Mouse (Mus musculus) embryonic facial prominence, embryonic 11.5 days (tissue): ENCODE results near the gene Plxna4. TPM values are rescaled to one million over a fixed set of nuclear protein-coding genes. Genes with fewer than 3 reads are reported as not detected.

Experiments used
- ATAC-seq: fragments of 200-750 bp; cut with Nextera tagmentation; replicated peaks from 2 replicates; pipeline ENCODE4 v1.8.0; 2017; ENCODE audit warnings: low read depth; ENCODE audit not compliant: insufficient number of reproducible peaks, low FRiP score, low TSS enrichment
- DNase-seq: peaks from one replicate; pipeline ENCODE4 v3.0.0-alpha.2; 2015; ENCODE audit warnings: low spot score
- H3K27ac ChIP-seq: fragments of 300-500 bp; sonication (generic); replicated peaks from 2 replicates; pipeline ENCODE4 v1.5.1; 2014; ENCODE audit warnings: mild to moderate bottlenecking, low read depth, low read length, control low read depth
- H3K27me3 ChIP-seq: fragments of 300-500 bp; sonication (generic); 2 replicates; pipeline ENCODE4 v1.6.1; 2014; ENCODE audit warnings: mild to moderate bottlenecking, low read length, moderate library complexity, mixed read lengths; ENCODE audit not compliant: control insufficient read depth, insufficient read depth
- H3K36me3 ChIP-seq: fragments of 300-500 bp; sonication (generic); replicated peaks from 2 replicates; pipeline ENCODE4 v1.6.1; 2014; ENCODE audit warnings: low read depth, mild to moderate bottlenecking, low read length, moderate library complexity, mixed read lengths; ENCODE audit not compliant: control insufficient read depth, insufficient read depth
- H3K4me1 ChIP-seq: fragments of 300-500 bp; sonication (generic); 2 replicates; pipeline ENCODE4 v1.6.1; 2014; ENCODE audit warnings: low read length, mixed read lengths; ENCODE audit not compliant: control insufficient read depth, insufficient read depth
- H3K4me2 ChIP-seq: fragments of 300-500 bp; sonication (generic); 2 replicates; pipeline ENCODE4 v1.6.1; 2014; ENCODE audit warnings: low read depth, mild to moderate bottlenecking, control low read depth, low read length, moderate library complexity
- H3K4me3 ChIP-seq: fragments of 300-500 bp; sonication (generic); 2 replicates; pipeline ENCODE4 v1.5.1; 2014; ENCODE audit warnings: low read depth, low read length, control low read depth
- H3K9ac ChIP-seq: fragments of 300-500 bp; sonication (generic); replicated peaks from 2 replicates; pipeline ENCODE4 v1.6.1; 2014; ENCODE audit warnings: mild to moderate bottlenecking, control low read depth, low read length
- H3K9me3 ChIP-seq: fragments of 300-500 bp; sonication (generic); replicated peaks from 2 replicates; pipeline ENCODE4 v1.6.1; 2016; ENCODE audit warnings: mild to moderate bottlenecking, low read length, inconsistent platforms, mixed read lengths; ENCODE audit not compliant: control insufficient read depth
- WGBS: fragments of 180-500 bp; shearing (Covaris S2); extraction: QIAGEN DNeasy Blood & Tissue Kit; methylation state at CpG from one replicate; pipeline ENCODE4 v1.1.7; 2014; 5-methylcytosine and 5-hydroxymethylcytosine counted together
- polyA plus RNA-seq: library from polyadenylated mRNA; unstranded; fragments of >200 nt; fragmentation: Nextera tagmentation; extraction: Ambion mirVana; gene quantifications from 2 replicates; pipeline ENCODE4 v1.2.1, GENCODE M21; 2014

The Plxna4 gene
- polyA plus RNA-seq, 1 experiment from 2014 or later = 3.2 TPM

DNA sequence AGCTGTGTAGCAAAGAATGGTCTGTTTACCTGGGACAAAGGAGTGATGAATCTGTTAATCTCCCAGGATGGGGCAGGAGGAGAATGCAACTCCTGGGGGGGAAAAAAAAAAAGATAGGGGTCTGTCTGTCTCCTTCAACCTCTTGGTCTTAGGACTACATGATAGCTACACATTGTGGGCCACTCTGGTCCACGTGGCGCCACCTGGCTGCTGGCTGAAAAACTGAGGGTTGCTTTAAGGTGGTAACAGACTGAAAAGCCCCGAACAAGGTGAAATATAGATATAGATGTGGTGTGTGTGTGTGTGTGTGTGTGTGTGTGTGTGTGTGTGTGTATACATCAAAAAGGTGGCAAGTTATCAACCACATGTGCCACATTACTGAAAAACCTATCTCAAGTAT is 267.7 kb downstream of the Plxna4 start:
- H3K36me3 ChIP-seq = no peaks in the 10 kb centered on the region
- no peak overlapping the region for H3K9ac ChIP-seq
- ATAC-seq = no peak
- H3K4me2 ChIP-seq = no peak overlapping the region
- peak; percentile 19 for DNase-seq
- no peaks in the 10 kb centered on the region for H3K27me3 ChIP-seq
- no peaks in the 10 kb centered on the region for H3K9me3 ChIP-seq
- no peak overlapping the region for H3K4me3 ChIP-seq
- H3K4me1 ChIP-seq = no peaks in the 10 kb centered on the region
- WGBS = 29% methylated on average over 3 of the region's 3 CpGs
- H3K27ac ChIP-seq = no peak overlapping the region

GRCm38 (mm10) chr6:32317470-32317869 is 270.5 kb downstream of the Plxna4 start:
- Histone ChIP-seq H3K4me2 (no peak overlapping the region), H3K27me3 (no peaks in the 10 kb centered on the region), H3K9ac (no peak overlapping the region), H3K9me3 (no peaks in the 10 kb centered on the region), H3K27ac (no peak overlapping the region), H3K36me3 (no peaks in the 10 kb centered on the region), H3K4me1 (no peaks in the 10 kb centered on the region), H3K4me3 (no peak overlapping the region)
- 77% methylated on average over 8 of the region's 8 CpGs for WGBS
- DNase-seq = no peak
- no peak for ATAC-seq

DNA sequence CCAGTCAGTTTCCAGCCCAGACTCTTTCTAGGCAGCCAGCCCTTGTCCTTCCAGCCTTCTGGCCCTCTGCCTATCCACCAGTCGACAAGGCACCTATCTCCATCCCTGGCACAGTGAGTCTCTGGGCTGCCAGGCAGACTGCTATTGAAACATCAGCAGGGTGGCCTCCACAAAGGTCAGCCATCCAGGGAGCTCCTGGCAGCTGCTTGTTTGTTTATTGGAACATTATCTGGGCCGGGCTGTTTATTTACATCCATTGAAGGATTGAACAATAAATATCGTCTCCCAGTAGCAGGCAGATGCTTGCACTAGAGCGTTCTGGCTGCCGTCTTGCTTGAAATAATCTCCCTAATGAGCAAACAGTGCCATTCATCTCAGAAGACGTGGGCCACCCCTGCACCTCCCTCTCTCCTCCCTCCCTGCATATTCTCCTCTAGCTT is 273.0 kb downstream of the Plxna4 start:
- ATAC-seq (no peak), DNase-seq (no peak)
- Histone ChIP-seq H3K9ac (no peak overlapping the region), H3K4me1 (no peaks in the 10 kb centered on the region), H3K27ac (no peak overlapping the region), H3K27me3 (no peaks in the 10 kb centered on the region), H3K9me3 (no peaks in the 10 kb centered on the region), H3K4me3 (no peak overlapping the region), H3K4me2 (no peak overlapping the region), H3K36me3 (no peaks in the 10 kb centered on the region)
- WGBS = 47% methylated on average over 6 of the region's 6 CpGs

DNA sequence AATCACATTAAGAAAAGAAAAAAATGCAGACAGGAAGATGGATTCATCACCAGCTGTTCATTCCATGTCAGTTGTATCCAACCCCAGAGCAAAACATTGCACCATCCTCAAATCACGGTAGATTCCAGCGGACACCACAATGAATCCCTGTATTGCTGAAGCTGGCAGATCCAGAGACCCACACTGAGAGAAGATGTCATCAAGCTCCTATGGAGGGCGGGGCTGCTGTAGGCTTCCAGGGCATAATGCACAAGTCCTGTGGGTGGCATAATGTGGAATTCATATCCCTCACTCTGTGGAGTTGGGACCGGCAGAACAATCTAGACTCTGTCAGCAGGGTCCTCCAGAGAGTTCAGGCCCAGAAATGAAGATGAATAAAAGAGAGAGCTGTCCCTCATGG is 278.8 kb downstream of the Plxna4 start:
- Histone ChIP-seq H3K4me2 (no peak overlapping the region), H3K4me1 (no peaks in the 10 kb centered on the region), H3K4me3 (no peak overlapping the region), H3K27ac (no peak overlapping the region), H3K9ac (no peak overlapping the region), H3K9me3 (no peaks in the 10 kb centered on the region), H3K27me3 (no peaks in the 10 kb centered on the region), H3K36me3 (no peaks in the 10 kb centered on the region)
- DNase-seq (no peak), ATAC-seq (no peak)
- WGBS = 90% methylated on average over 4 of the region's 4 CpGs

DNA sequence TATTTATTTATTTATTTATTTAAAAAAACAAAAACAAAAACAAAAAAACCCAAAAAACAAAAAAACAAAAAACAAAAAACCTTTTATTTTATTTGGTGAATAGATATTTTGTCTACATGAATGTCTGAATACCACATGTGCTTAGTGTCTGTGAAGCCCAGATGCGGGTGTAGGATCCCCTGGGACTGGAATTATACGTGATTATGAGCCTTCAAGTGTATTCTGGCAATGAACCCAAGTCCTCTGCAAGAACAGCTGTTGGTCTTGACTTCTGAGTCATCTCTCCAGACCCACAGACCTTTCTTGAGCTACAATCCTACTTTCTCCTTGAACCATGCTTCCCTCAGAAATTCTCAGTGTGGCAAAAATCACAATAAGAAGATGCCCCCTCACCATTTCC is 287.4 kb downstream of the Plxna4 start:
- DNase-seq = no peak

GRCm38 (mm10) chr6:32281457-32281856 is 306.5 kb downstream of the Plxna4 start:
- no peaks in the 10 kb centered on the region for H3K9me3 ChIP-seq
- H3K9ac ChIP-seq = no peak overlapping the region
- H3K4me2 ChIP-seq = no peak overlapping the region
- H3K27me3 ChIP-seq = no peaks in the 10 kb centered on the region
- no peak for ATAC-seq
- no peak overlapping the region for H3K27ac ChIP-seq
- no peaks in the 10 kb centered on the region for H3K36me3 ChIP-seq
- no peak overlapping the region for H3K4me3 ChIP-seq
- H3K4me1 ChIP-seq = no peaks in the 10 kb centered on the region
- DNase-seq = no peak

More for the DNA sequence above, 287.4 kb downstream of the Plxna4 start:
- no peaks in the 10 kb centered on the region for H3K36me3 ChIP-seq
- no peak overlapping the region for H3K27ac ChIP-seq
- H3K9me3 ChIP-seq = no peaks in the 10 kb centered on the region
- H3K4me2 ChIP-seq = no peak overlapping the region
- WGBS = 67% methylated on average over 2 of the region's 2 CpGs
- H3K4me1 ChIP-seq = no peaks in the 10 kb centered on the region
- H3K9ac ChIP-seq = no peak overlapping the region
- H3K4me3 ChIP-seq = no peak overlapping the region
- no peak for ATAC-seq
- H3K27me3 ChIP-seq = no peaks in the 10 kb centered on the region

DNA sequence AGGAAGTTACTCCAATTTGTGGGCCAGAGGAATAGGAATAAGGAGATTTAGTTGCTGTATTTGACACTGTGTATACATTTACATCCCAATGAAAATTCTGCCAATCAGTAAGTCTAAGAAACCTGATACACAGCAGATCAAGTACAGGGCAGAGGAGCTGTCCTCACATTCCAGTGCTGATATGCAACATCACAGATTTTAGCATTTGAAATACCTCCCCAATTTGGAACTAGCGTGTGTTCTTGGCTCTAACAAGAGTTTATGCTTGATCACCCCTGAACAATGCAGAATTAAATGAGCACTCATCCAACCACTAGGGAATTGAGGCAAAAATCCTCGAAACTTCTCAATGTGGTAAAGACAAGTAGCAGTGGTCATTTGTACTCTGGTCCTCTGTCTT is 307.3 kb downstream of the Plxna4 start:
- Histone ChIP-seq H3K9me3 (no peaks in the 10 kb centered on the region), H3K9ac (no peak overlapping the region), H3K36me3 (no peaks in the 10 kb centered on the region), H3K27me3 (no peaks in the 10 kb centered on the region), H3K4me3 (no peak overlapping the region), H3K4me1 (no peaks in the 10 kb centered on the region), H3K27ac (no peak overlapping the region), H3K4me2 (no peak overlapping the region)
- ATAC-seq (no peak), DNase-seq (peak; percentile 83)
- 49% methylated on average over 2 of the region's 2 CpGs for WGBS

DNA sequence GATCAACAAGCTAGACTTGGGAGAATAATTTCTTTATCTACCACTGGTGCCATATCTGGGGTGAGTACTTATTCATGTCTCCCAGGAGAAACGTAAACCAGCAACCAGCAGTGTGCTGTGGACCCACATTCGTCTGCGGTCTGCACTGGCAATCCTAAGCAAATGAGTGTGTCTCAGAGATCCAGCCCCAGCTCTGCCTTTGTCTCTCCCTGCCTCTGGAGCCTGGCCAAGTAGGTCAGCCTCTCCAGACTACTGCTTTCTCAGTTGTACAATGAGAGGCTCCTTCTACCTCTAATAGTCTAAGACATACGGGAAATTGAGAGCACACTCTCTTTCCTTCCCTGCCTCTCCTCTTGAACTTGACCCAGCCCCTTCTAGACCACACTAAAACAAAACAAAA is 316.5 kb downstream of the Plxna4 start:
- Histone ChIP-seq H3K36me3 (no peaks in the 10 kb centered on the region), H3K9me3 (no peaks in the 10 kb centered on the region), H3K9ac (no peak overlapping the region), H3K27ac (no peak overlapping the region), H3K4me2 (no peak overlapping the region), H3K4me1 (no peaks in the 10 kb centered on the region), H3K27me3 (no peaks in the 10 kb centered on the region), H3K4me3 (no peak overlapping the region)
- no peak for DNase-seq
- 93% methylated on average over 4 of the region's 4 CpGs for WGBS
- no peak for ATAC-seq
